Mouse (Mus musculus): ENCODE results near the gene Tnpo2.
A peak's percentile ranks its signal among the peaks of the same experiment; 100 is the strongest.

The Tnpo2 gene

DNA sequence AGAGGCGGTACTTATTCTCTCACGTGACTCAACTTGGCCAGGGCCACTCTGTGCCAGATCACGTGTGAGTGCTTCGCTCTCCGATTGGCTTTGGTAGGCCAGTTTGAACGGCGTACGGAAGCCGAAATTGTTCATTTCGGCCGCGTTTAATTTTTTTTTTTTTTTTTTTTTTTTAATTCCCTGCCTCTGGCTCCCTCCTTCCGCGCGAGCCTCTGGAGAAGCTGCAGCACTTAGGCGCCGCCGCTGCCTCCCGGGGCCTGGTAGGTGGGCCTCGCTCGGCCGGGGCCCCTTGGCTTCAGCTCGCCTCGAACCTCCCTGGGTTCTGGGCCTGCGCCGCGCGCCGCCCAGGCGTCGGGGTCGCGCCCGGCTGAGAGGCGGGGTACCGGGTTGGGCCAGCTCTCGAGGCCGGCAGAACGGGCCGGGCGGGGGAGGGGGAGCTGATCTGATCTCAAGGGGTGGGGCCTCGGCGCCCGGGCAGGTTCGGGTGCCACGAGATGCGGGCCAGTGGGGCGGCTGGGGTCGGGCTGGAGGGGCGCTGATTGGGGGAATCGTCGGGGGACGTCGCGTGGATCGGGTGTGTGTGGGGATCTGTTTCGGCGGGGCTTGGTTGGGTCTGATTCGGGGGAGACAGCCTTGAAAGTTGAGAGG lies at the start of gene Tnpo2:
Tnpo2 (plus strand) TSS at position 198 of the 648 bp plus-strand sequence.
- DNase-seq (ENCODE audit: low spot score) = peak; percentile 94

DNA sequence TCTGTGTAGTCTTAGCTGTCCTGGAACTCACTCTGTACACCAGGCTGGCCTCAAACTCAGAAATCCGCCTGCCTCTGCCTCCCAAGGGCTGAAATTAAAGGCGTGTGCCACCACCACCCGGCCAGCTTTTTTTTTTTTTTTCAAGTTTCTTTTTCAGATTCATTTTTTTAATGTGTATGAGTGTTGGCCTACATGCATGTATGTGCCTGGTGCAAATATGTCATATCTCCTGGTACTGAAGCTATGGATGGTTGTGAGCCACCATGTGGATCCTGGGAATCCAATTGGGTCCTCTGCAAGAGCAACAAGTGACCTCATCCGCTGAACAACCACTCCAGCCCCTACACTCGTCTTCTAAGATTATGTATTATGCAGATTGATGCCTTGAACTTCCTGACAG lies 49.3 kb upstream of the Tnpo2 start:
- no peak for DNase-seq (ENCODE audit: low spot score)

DNA sequence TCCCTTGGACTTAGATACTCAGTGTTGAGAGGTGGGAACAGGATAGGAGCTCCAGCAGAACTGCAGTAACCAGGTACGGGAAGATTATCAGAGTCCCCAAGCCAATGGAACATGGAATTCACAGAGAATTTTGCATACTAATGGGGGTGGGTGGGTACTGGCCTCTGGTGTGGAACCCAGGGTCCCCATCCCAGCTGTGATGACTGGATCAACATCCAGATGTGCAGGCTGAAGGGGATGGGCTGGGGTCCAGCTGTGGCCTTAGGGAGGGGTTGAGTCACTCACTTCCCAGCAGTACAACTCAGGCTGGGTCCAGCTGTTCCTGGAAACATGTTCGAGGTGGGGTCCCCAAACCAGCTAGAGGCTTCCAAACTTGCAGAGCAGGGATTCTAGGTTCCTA lies 48.8 kb upstream of the Tnpo2 start:
- no peak for DNase-seq (ENCODE audit: low spot score)

DNA sequence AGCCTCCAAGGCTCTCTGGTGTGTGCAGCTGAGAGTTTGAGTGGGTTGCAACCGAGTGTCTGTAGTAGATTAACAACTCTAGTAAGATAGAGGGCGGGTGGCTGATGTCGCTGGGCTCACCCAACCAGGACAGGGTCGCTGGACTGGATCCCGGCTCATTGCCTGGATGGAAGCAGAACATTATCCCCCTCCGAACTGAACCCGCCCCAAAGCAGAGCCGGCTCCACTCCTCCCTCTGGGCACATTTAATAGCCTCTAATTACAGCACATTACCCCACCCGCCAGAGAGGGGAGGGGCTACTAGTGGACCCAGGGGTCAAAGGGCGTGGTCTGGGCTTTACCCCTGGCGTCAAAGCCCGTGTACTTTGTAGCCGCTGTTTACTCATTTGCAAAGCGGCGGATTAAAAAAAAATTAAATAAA lies 47.4 kb upstream of the Tnpo2 start:
- DNase-seq (ENCODE audit: low spot score) = peak; percentile 75

DNA sequence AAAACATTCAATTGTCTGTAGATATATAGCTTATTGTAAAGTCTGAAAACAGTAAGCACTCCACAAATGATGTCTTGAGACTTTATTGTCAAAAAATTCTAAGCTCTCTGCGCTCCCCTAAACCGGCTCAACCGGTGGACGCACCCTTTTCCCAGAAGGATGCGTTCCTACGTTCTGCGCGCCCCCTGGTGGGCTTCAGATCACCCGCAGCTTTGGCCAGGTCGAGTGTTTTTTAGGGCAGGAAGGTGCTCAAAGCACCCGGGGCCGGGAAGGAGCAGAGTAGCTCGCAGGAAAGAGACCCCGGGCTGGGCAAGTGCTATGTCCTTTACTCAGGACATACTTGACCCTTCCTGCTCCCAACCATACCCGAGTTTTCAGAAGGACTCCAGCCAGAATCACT lies 46.9 kb upstream of the Tnpo2 start:
- peak; percentile 96 for DNase-seq (ENCODE audit: low spot score)

DNA sequence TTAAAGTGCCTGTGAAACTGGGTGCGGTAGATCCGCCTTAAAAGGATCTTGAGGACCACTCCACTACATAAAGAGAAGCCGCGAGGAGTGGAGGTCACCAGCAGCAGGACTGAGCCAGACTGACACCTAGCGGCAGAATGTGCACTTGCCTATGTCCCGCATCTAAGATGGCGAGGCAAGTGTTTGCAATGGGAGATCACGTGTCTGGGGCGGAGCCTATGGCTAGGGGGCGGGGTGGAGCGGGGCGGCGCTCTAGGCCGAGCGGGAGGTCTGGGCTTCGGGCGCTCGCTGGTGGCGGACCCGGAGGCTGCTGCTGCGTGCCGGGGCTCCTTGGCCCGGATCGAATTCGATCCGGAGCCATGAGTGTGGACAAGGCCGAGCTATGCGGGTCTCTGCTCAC lies 46.4 kb upstream of the Tnpo2 start, which contains the start of gene Hook2:
Hook2 (plus strand) TSS at position 255 of the 400 bp plus-strand sequence.
- peak; percentile 99 for DNase-seq (ENCODE audit: low spot score)

DNA sequence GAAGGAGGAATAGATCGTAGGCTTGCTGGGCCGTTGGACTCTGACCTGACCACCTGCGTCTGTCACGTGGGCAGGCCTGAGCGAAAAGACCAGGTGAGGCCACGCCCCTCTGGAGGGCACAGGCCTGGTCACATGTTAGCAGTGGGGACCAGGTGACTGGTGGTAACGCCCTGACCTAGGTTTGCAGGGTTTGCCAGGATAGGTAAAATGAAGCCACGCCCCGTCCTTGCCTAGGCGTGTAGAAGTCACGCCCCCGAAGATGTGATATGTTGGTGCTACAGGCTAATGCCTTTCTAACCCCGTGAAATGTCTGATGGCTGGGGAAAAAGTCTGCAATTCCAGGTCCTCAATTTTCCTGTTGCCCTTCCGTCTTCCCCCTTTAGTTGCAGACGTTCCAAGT lies 45.9 kb upstream of the Tnpo2 start:
- no peak for DNase-seq (ENCODE audit: low spot score)

DNA sequence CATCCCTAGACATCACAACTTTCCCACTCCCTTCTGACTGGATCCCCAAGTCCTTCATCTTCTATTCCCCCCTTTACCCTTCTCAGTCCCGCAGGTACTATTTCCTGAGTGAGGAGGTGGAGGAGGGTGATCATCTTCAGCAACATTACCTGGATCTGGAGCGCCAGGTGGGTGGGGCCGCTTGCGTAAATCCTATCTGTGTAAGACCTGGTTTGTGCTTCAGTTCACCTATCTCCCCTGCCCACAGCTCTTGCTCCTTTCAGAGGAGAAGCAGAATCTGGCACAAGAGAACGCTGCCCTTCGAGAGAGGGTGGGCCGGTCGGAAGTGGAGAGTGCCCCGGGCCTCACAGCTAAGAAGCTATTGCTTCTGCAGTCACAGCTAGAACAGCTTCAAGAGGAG lies 42.3 kb upstream of the Tnpo2 start:
- no peak for DNase-seq (ENCODE audit: low spot score)

DNA sequence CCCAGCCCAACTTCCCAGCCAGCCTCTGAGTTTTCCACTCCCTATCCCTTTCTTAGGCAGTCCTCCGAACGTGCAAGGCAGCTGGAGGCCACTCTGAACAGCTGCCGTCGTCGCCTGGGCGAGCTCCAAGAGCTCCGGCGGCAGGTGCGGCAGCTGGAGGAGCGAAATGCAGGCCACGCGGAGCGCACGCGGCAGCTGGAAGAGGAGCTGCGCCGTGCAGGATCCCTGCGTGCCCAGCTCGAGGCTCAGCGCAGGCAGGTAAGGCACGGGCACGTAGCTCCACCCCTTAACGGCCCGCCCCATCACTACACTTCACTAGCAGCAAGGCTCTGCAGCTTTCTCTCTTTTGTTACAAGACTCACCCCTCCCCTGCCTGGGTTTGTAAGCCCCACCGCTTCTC lies 41.0 kb upstream of the Tnpo2 start:
- DNase-seq (ENCODE audit: low spot score) = no peak

DNA sequence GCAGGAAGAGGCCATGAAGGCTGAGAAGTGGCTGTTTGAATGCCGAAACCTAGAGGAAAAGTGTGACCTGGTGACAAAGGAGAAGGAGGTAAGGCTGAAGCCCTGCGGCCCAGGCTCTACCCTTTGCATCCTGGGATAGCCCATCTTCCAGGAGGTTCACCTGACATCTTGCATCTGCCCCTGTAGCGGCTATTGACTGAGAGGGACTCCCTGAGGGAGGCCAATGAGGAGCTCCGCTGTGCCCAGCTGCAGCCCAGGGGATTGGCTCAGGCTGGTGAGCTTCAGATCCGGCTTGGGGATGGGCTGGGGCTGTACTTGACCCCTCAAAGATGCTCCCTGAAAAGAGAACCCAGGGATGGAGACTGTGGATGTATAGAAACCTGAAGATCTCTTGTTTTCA lies 39.7 kb upstream of the Tnpo2 start:
- no peak for DNase-seq (ENCODE audit: low spot score)

DNA sequence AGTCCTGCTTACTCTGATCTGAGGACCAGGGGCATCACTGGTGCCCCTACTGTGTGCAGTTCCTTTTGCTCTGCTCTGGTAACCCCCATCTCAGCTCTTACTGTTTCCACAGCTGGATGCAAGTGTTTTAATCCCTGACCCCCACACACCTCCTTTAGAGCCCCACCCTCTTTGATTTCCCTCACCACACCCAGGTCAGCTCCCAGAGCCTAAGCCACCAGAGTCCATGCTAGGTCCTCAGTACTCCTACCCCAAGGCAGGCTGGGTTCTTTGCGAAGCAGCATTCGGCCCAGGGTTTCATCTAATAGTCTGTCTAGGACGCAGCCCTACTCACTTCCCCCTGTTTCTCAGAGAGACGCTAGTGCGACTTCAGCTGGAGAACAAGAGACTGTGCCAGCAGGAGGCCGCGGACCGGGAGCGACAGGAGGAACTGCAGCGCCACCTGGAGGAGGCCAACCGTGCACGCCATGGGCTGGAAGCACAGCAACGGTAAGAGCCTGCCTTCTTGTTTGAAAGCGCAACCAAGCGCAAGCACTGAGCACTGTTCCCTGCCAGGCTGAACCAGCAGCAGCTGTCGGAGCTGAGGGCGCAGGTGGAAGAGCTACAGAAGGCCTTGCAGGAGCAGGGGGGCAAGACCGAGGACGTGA lies 38.9 kb upstream of the Tnpo2 start:
- DNase-seq (ENCODE audit: low spot score) = peak; percentile 94

DNA sequence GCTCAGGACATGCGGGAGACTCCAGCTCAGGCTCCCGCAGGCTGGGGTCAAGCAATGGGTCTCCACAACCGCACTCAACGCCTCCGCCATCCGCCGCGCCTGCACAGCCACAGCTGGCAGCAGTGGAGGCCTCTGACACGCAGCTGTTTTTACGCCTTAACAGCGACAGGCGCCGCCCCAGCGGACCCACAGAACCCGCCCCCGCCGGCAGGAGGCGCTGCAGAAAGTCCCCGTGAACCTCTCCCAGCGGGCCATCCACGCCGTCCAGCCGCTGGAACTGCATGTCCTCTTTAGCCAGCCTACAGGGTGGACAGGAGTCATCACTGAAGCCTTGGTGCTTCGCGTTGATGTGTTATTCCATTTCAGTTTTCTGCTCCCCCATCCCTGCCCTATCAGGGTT lies 29.0 kb upstream of the Tnpo2 start:
- DNase-seq (ENCODE audit: low spot score) = peak; percentile 79

DNA sequence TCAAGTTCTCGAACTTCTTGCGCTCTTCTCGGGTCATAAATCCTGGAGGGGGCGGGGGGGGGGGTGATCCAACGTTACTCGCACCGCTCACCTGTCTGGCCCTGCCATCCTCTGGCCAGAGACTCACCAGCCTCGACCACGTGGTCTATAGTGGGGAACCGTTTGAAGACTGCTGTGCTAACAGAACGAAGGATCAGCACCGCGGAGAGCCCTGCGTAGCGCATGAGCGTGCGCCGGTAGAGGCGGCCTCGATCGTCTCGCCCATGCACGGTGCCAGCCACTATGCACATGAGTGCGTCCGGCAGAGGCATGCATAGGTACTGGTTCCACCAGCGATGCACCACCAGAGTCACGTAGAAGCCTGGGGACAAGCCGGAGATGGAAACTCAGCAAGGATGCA lies 25.5 kb upstream of the Tnpo2 start:
- DNase-seq (ENCODE audit: low spot score) = no peak

DNA sequence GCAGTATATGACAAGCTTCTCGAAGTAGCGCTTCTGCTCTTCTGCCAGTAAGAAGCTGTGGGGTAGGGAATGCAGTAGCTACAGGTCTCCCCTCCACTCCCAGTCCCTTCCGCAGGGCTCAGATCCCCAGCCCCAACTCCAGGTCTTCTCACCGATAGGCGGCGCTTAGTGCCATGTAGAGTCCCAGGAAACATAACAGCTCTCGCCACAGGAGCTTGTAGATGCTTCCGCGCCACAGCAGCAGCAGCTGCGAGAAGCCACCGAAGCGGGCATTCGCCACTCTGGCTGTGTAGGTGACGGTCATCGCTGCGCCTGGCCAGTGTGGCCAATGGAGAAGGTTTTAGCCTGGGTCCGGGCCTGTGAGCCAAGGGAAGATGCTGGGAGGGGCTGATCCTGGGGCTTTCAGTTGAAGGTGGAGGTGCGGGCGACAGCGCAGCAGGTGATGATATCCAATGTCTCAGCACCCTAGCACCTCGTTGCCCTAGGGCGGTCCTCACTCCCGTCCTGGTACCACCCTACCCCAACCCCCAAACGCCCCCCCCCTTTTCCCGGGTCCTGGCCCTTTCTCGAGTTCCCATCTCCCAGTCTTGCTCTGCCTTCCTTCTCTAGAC lies 23.4 kb upstream of the Tnpo2 start:
- peak; percentile 80 for DNase-seq (ENCODE audit: low spot score)

DNA sequence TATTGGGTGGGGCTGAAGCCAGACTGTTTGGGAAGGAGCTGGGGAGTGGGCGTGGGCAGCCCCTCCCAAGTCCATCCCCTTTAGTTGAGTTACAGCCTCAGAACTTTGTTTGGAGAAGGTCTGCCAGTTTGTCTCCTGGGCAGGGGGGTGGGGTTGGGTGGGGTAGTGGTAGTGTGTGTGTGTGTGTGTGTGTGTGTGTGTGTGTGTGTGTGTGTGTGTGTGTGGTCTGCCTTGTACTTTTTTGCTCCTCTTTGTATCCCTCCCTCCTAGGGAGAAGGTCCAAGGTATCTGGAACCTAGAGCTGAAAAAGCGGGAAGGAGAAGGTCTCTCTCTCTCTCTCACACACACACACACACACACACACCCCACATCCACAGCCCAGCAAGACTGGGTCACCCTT lies 22.3 kb upstream of the Tnpo2 start, which contains the start of gene Best2:
Best2 (minus strand) TSS at position 101 of the 400 bp plus-strand sequence.
- DNase-seq (ENCODE audit: low spot score) = no peak

DNA sequence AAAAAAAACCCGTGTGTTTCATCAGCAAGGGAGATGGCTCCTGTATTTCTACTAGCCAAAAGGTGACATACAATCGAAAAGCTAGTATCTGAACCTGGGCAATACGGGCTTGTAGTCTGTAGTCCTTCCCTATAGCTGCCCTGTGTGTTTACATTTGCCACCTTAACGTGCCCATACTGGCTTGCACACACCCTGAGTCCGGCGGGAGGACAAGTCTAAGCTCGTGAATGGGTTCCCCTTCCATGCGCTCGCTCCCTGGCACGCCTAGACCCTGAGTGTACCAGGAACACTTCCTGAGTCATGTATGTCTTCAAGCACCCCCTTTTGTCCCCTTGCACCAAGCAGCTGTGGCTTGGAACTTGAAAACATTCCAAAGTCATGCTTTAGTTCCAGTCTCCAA lies 20.0 kb upstream of the Tnpo2 start:
- DNase-seq (ENCODE audit: low spot score) = no peak

DNA sequence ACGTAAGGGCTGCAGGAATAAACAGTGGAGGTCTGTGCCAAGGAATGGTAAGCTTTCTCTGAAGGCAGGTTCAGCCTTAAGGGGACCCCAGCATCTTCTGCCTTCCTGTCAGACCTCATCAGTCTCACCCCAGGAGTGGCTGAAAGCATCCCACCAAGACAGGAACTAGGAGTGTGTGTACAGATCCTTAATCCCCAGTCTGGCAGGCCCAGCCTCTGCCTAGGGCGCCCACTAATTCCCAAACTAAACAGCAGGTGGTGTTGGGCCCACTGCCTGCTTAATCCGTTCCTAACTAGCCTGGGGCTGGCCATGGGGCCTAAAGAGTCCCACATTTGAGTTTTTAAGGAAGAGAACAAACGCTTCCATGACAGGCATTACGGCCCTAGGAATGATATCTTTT lies 19.5 kb upstream of the Tnpo2 start:
- no peak for DNase-seq (ENCODE audit: low spot score)

DNA sequence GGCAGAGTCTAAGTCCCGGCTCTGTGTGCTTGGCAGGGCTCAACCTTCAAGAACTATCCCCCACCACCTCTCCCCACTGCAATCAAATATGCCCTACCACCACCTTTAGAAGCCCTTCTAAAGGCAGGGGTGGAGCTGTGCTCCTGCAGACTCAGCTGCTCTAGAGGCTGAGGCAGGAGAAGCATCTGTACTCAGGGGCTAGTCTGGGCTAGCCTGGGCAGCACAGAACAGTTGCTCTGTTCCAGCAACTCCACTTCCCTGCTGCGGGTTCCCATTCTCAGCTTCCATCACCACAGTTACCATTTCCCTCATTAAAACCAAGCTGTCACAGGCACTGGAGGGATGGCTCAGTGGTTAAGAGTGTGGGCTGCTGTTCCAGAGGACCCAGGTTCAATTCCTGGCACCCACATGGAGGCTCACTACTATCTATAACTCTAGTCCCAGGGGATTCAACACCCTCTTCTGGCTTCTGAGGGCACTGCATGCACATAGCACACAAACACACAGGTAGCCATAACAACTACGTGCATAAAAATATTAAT lies 15.1 kb upstream of the Tnpo2 start:
- no peak for DNase-seq (ENCODE audit: low spot score)

DNA sequence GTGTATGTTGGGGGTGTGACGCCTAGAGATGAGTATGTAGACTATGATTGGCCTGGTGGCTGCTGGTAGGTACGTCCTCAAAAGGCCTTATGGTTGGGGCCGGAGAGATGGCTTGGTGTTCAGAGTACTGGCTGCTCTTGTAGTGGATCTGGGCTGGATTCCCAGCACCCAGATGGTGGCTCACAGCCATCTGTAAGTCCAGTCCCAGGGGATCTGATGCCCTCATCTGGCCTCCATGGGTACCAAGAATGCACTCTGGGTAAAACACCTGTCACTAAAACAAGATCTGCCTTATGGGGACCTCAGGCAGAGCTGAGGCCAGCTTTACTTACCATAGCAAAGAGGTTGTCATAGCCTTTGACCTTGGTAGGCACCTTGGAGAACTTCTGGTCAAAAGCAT lies 12.9 kb upstream of the Tnpo2 start:
- DNase-seq (ENCODE audit: low spot score) = no peak

DNA sequence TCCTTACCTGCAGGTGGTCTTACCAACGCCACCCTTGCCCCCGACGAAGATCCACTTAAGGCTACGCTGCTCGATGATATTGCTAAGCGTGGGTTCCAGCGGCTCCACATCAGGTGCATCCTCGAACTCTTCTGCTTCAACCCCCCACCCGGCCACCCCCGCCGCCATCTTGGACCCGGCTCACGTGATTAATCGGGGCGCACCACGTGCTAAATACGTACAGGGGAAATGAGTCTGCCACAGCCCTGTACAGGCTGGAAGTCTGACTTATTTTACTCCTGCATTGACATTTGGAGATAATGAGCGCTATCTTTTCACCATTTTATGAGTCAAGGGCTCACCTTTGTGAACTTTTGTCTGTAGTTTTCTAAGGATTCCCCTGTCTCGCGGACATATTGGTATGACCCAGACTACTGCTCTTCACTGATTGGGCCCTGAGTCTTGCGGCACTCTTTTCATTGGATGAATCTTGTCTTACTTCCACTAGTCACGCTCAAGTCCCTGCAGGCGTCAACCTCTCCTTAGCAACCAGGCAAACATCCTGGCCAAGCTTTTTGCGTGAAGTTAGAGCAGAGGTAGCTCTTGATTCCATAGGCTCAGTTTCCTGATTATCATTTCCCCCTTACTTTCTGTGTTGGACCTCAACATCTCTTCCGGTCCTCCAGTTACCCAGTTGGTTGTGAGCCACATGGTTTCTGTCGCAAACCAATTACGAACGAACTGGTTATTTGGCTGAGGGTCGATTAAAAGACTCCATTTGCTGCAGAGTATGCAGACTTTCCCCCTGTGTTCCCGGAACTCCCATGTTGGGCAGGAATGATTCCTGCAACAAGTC lies 11.4 kb upstream of the Tnpo2 start, which contains the start of gene Asna1:
Asna1 (minus strand) TSS at position 184 of the 835 bp plus-strand sequence.
- DNase-seq (ENCODE audit: low spot score) = peak; percentile 88

DNA sequence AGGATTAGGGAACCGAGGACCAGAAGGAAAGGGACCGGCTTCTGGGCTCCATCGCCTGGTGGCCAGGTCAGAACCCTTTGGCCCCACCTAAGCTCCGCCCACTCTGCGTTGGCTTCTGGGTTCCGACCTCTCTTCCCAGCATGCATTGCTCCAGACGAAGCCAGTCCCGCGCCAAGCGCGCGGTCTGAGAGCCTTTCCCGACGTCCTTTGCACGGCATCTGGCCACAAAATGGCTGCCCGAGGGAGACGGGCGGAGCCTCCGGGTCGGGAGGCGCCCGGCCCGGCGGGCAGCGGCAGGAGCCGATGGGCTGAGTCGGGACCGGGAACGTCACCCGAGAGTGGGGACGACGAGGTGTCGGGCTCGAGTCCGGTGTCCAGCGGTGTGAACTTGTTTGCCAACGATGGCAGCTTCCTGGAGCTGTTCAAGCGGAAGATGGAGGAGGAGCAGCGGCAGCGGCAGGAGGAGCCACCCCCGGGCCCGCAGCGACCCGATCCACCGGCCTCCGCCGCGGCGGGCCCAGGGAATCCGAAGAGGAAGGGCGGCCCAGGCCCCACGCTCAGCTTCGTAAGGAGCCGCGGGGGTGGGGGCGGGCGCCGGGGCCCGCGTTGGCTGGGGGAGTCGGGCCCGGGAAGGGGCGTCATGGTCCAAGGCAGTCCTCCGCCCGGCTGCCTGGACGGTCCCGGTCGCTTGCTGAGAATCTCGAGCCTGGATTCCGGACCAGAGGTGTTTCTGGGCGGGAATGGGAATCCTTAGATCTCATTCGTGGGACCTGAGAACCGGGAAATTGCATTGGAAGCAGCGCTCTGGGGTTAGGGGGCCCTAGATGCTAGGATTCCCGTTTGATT lies 9.8 kb upstream of the Tnpo2 start, which contains the start of gene Trir:
Trir (plus strand) TSS at position 154 of the 846 bp plus-strand sequence.
- DNase-seq (ENCODE audit: low spot score) = peak; percentile 98
